Mouse (Mus musculus) limb, embryonic 14.5 days (tissue): ENCODE results near the gene Gp5. TPM values are rescaled to one million over a fixed set of nuclear protein-coding genes. Genes with fewer than 3 reads are reported as not detected.
"Not testable (repeated sequence)": the region's sequence is repeated elsewhere in the genome, so short reads cannot be mapped to it uniquely, and the experiment has no call there.

Experiments used
- ATAC-seq: fragments of 200-750 bp; cut with Nextera tagmentation; 2 replicates; pipeline ENCODE4 v1.8.0; 2017; ENCODE audit warnings: low read depth, moderate number of reproducible peaks, moderate TSS enrichment; ENCODE audit not compliant: low FRiP score
- DNase-seq: peaks from one replicate; pipeline ENCODE4 v3.0.0-alpha.2; 2015; ENCODE audit warnings: low spot score
- H3K27ac ChIP-seq: fragments of 300-500 bp; sonication (generic); replicated peaks from 2 replicates; pipeline ENCODE4 v1.5.1; 2014; ENCODE audit warnings: low read depth, mild to moderate bottlenecking, low read length, moderate library complexity, mixed read lengths
- H3K27me3 ChIP-seq: fragments of 300-500 bp; sonication (generic); 2 replicates; pipeline ENCODE4 v1.6.1; 2014; ENCODE audit warnings: low read length, mixed read lengths; ENCODE audit not compliant: control insufficient read depth, insufficient read depth
- H3K36me3 ChIP-seq: fragments of 300-500 bp; sonication (generic); 2 replicates; pipeline ENCODE4 v1.6.1; 2014; ENCODE audit warnings: mild to moderate bottlenecking, low read length, moderate library complexity, mixed read lengths; ENCODE audit not compliant: control insufficient read depth, insufficient read depth
- H3K4me1 ChIP-seq: fragments of 300-500 bp; sonication (generic); 2 replicates; pipeline ENCODE4 v1.6.1; 2014; ENCODE audit warnings: antibody characterized with exemption, low read length, mixed read lengths; ENCODE audit not compliant: control insufficient read depth, insufficient read depth
- H3K4me2 ChIP-seq: fragments of 300-500 bp; sonication (generic); replicated peaks from 2 replicates; pipeline ENCODE4 v1.6.1; 2014; ENCODE audit warnings: low read depth, mild to moderate bottlenecking, low read length, moderate library complexity; ENCODE audit not compliant: severe bottlenecking
- H3K4me3 ChIP-seq: fragments of 300-500 bp; sonication (generic); replicated peaks from 2 replicates; pipeline ENCODE4 v1.5.1; 2014; ENCODE audit warnings: low read length
- H3K9ac ChIP-seq: fragments of 300-500 bp; sonication (generic); 2 replicates; pipeline ENCODE4 v1.6.1; 2014; ENCODE audit warnings: mild to moderate bottlenecking, low read depth, low read length, moderate library complexity; ENCODE audit not compliant: severe bottlenecking
- H3K9me3 ChIP-seq: fragments of 300-500 bp; sonication (generic); 2 replicates; pipeline ENCODE4 v1.6.1; 2016; ENCODE audit warnings: low read length; ENCODE audit not compliant: control insufficient read depth
- POLR2A ChIP-seq: fragments of 200-500 bp; IDR thresholded peaks from 2 replicates; pipeline ENCODE4 v1.8.0; 2012; ENCODE audit warnings: inconsistent platforms, mild to moderate bottlenecking, moderate library complexity, borderline replicate concordance; ENCODE audit not compliant: insufficient read depth, insufficient read length; ENCODE audit errors: extremely low read depth
- WGBS: fragments of 180-500 bp; shearing (Covaris S2); extraction: QIAGEN DNeasy Blood & Tissue Kit; methylation state at CpG from one replicate; pipeline ENCODE4 v1.1.7; 2014; 5-methylcytosine and 5-hydroxymethylcytosine counted together
- polyA plus RNA-seq, 2 experiments: library from polyadenylated mRNA; depleted of rRNA in 1 of 2; stranded (reverse) in 1 of 2; unstranded in 1 of 2; fragments of >200 nt; fragmentation: Nextera tagmentation in 1 of 2; extraction: Ambion mirVana in 1 of 2; gene quantifications; 2 replicates each; pipeline versions ENCODE4 v1.2.1 to v1.2.3; 2012 to 2014

The Gp5 gene
- 0.72 and 1.3 TPM in 2 replicates for polyA plus RNA-seq (2012; rRNA removed)
- 0.58 and 0.67 TPM in 2 replicates for polyA plus RNA-seq (2014; fragmentation: Nextera tagmentation; extraction: Ambion mirVana)

- Histone ChIP-seq H3K9ac (no peak within 1 kb of the TSS), H3K4me3 (peak within 1 kb of the TSS; percentile 56), H3K4me2 (peak within 1 kb of the TSS; percentile 98), H3K4me1 (peaks cover 15% of the 10 kb centered on the region), H3K9me3 (no peaks in the 10 kb centered on the region), H3K27me3 (peaks cover 44% of the 10 kb centered on the region), H3K36me3 (peaks cover 10% of the 10 kb centered on the region), H3K27ac (no peak within 1 kb of the TSS)
- no peak for ATAC-seq
- TF ChIP-seq POLR2A: no peak
- no peak for DNase-seq
These were observed at the start of gene Gp5 for GRCm38 (mm10) chr16:30310647-30311046. Gp5 (minus strand) TSS chr16:30310779.

GRCm38 (mm10) chr16:30353489-30353888 is 42.9 kb upstream of the Gp5 start:
- not testable (repeated sequence) for H3K9me3 ChIP-seq, H3K9ac ChIP-seq, ATAC-seq, H3K4me1 ChIP-seq, H3K27me3 ChIP-seq, DNase-seq, H3K27ac ChIP-seq, H3K4me3 ChIP-seq, H3K4me2 ChIP-seq
- 91% methylated on average over 11 of the region's 11 CpGs for WGBS
- H3K36me3 ChIP-seq: peaks cover 34% of the 10 kb centered on the region

- no peak overlapping the region for H3K4me2 ChIP-seq
- no peak overlapping the region for H3K27ac ChIP-seq
- H3K27me3 ChIP-seq: peaks cover 18% of the 10 kb centered on the region
- DNase-seq (no peak), ATAC-seq (no peak)
- no peak overlapping the region for H3K4me3 ChIP-seq
- H3K9me3 ChIP-seq: no peaks in the 10 kb centered on the region
- peaks cover 6% of the 10 kb centered on the region; the same call in 1 of the 2 replicates for H3K4me1 ChIP-seq
- no peak for TF ChIP-seq POLR2A
- H3K9ac ChIP-seq: no peak overlapping the region
- H3K36me3 ChIP-seq: peaks cover 14% of the 10 kb centered on the region
These were observed 3.7 kb upstream of the Gp5 start for GRCm38 (mm10) chr16:30314236-30314635.

- H3K4me3 ChIP-seq: no peak overlapping the region
These were observed 436 bp downstream of the Gp5 start for GRCm38 (mm10) chr16:30310171-30310515.

GRCm38 (mm10) chr16:30309395-30310170 is 996 bp downstream of the Gp5 start:
- no peak for TF ChIP-seq POLR2A
- H3K4me3 ChIP-seq: peak overlapping the region; percentile 56
- H3K9ac ChIP-seq: 0 out of 2 replicates have a peak overlapping the region, but pooled peaks have one; percentile 55
- DNase-seq: no peak
- peaks cover 44% of the 10 kb centered on the region for H3K27me3 ChIP-seq
- ATAC-seq: no peak
- H3K27ac ChIP-seq: no peak overlapping the region
- 0 out of 2 replicates have a peak, but pooled peaks cover 1% of the 10 kb centered on the region for H3K36me3 ChIP-seq
- no peaks in the 10 kb centered on the region for H3K9me3 ChIP-seq
- peak overlapping the region; percentile 98 for H3K4me2 ChIP-seq
- peaks cover 15% of the 10 kb centered on the region for H3K4me1 ChIP-seq
- WGBS: 6% methylated on average over 34 of the region's 34 CpGs

More at GRCm38 (mm10) chr16:30310171-30310515, 436 bp downstream of the Gp5 start:
- WGBS: 51% methylated on average over 8 of the region's 8 CpGs
- Histone ChIP-seq H3K27ac (no peak overlapping the region), H3K36me3 (peaks cover 6% of the 10 kb centered on the region; the same call in 1 of the 2 replicates), H3K27me3 (peaks cover 44% of the 10 kb centered on the region), H3K4me2 (no peak overlapping the region), H3K4me1 (peaks cover 15% of the 10 kb centered on the region), H3K9me3 (no peaks in the 10 kb centered on the region), H3K9ac (no peak overlapping the region)
- no peak for DNase-seq
- TF ChIP-seq POLR2A: no peak
- no peak for ATAC-seq
